Mouse (Mus musculus): ENCODE measurements at regions not wholly inside any gene's neighbourhood (a gene's known extent, or its start where the extent isn't known, plus 50 kb on each side); places are given as distances from the start of the nearest gene placed in this dataset.

GRCm38 (mm10) chrX:139392777-139393176, 59.3 kb downstream of the Trap1a start:
- Histone ChIP-seq H3K36me3 (ENCODE audit: control insufficient read depth, insufficient read depth, low read length) (no peaks in the 10 kb centered on the region), H3K27me3 (ENCODE audit: control insufficient read depth, insufficient read depth, low read length) (no peaks in the 10 kb centered on the region), H3K4me3 (ENCODE audit: extremely low read depth, insufficient read depth, insufficient read length) (no peak overlapping the region), H3K27ac (ENCODE audit: insufficient read depth, low read length) (no peak overlapping the region), H3K4me1 (ENCODE audit: control insufficient read depth, insufficient read depth, insufficient read length) (no peaks in the 10 kb centered on the region)
- DNase-seq (ENCODE audit: low read depth in 1 of 2, low spot score in 2 of 2): no peak
- TF ChIP-seq CTCF (IDR thresholded peaks at IDR 0.05; ENCODE audit: extremely low read depth, insufficient read depth, insufficient read length, insufficient replicate concordance) (no peak), POLR2A (IDR thresholded peaks at IDR 0.05; ENCODE audit: low read depth, low read length) (no peak)
- 83% methylated on average over 3 of the region's 3 CpGs for WGBS

- Histone ChIP-seq H3K4me1 (ENCODE audit: control insufficient read depth, insufficient read depth, insufficient read length) (no peaks in the 10 kb centered on the region), H3K36me3 (ENCODE audit: control insufficient read depth, insufficient read depth, low read length) (no peaks in the 10 kb centered on the region), H3K4me3 (ENCODE audit: extremely low read depth, insufficient read depth, insufficient read length) (no peak overlapping the region), H3K27me3 (ENCODE audit: control insufficient read depth, insufficient read depth, low read length) (no peaks in the 10 kb centered on the region), H3K27ac (ENCODE audit: insufficient read depth, low read length) (no peak overlapping the region)
- DNase-seq (ENCODE audit: low read depth in 1 of 2, low spot score in 2 of 2): peak in 1 of 2 experiments; percentile 23
- TF ChIP-seq CTCF (IDR thresholded peaks at IDR 0.05; ENCODE audit: extremely low read depth, insufficient read depth, insufficient read length, insufficient replicate concordance) (no peak), POLR2A (IDR thresholded peaks at IDR 0.05; ENCODE audit: low read depth, low read length) (no peak)
- 42% methylated on average over 6 of the region's 6 CpGs for WGBS
These were observed 63.5 kb upstream of the D330045A20Rik start for GRCm38 (mm10) chrX:139416701-139417100.

- no peaks in the 10 kb centered on the region for H3K27me3 ChIP-seq (ENCODE audit: control insufficient read depth, insufficient read depth, low read length)
- no peak overlapping the region for H3K4me3 ChIP-seq (ENCODE audit: extremely low read depth, insufficient read depth, insufficient read length)
- TF ChIP-seq CTCF (IDR thresholded peaks at IDR 0.05; ENCODE audit: extremely low read depth, insufficient read depth, insufficient read length, insufficient replicate concordance) (no peak), POLR2A (IDR thresholded peaks at IDR 0.05; ENCODE audit: low read depth, low read length) (no peak)
- H3K4me1 ChIP-seq (ENCODE audit: control insufficient read depth, insufficient read depth, insufficient read length): no peaks in the 10 kb centered on the region
- H3K27ac ChIP-seq (ENCODE audit: insufficient read depth, low read length): no peak overlapping the region
- 91% methylated on average over 6 of the region's 6 CpGs for WGBS
- H3K36me3 ChIP-seq (ENCODE audit: control insufficient read depth, insufficient read depth, low read length): no peaks in the 10 kb centered on the region
- DNase-seq (ENCODE audit: low read depth in 1 of 2, low spot score in 2 of 2): no peak
These were observed 60.3 kb upstream of the D330045A20Rik start for GRCm38 (mm10) chrX:139419867-139420266.

GRCm38 (mm10) chrX:139424307-139424706, 55.9 kb upstream of the D330045A20Rik start:
- TF ChIP-seq CTCF (IDR thresholded peaks at IDR 0.05; ENCODE audit: extremely low read depth, insufficient read depth, insufficient read length, insufficient replicate concordance): no peak
- TF ChIP-seq POLR2A (IDR thresholded peaks at IDR 0.05; ENCODE audit: low read depth, low read length): no peak
- 94% methylated on average over 1 of the region's 1 CpGs for WGBS
- no peak for DNase-seq (ENCODE audit: low read depth in 1 of 2, low spot score in 2 of 2)
- H3K4me1 ChIP-seq (ENCODE audit: control insufficient read depth, insufficient read depth, insufficient read length): no peaks in the 10 kb centered on the region
- no peaks in the 10 kb centered on the region for H3K27me3 ChIP-seq (ENCODE audit: control insufficient read depth, insufficient read depth, low read length)
- H3K4me3 ChIP-seq (ENCODE audit: extremely low read depth, insufficient read depth, insufficient read length): no peak overlapping the region
- H3K27ac ChIP-seq (ENCODE audit: insufficient read depth, low read length): no peak overlapping the region
- no peaks in the 10 kb centered on the region for H3K36me3 ChIP-seq (ENCODE audit: control insufficient read depth, insufficient read depth, low read length)
